Mouse (Mus musculus) limb, embryonic 11.5 days (tissue): ENCODE data around the gene Ccnt2. TPM values are rescaled to one million over a fixed set of nuclear protein-coding genes. Genes with fewer than 3 reads are reported as not detected.

Experiments used
- ATAC-seq: fragments of 200-750 bp; cut with Nextera tagmentation; 2 replicates; pipeline ENCODE4 v1.8.0; 2017; ENCODE audit warnings: low read depth; ENCODE audit not compliant: insufficient number of reproducible peaks, low FRiP score, low TSS enrichment
- DNase-seq: peaks from one replicate; pipeline ENCODE4 v3.0.0-alpha.2; 2015; ENCODE audit warnings: low spot score
- H3K27ac ChIP-seq: fragments of 300-500 bp; sonication (generic); replicated peaks from 2 replicates; pipeline ENCODE4 v1.5.1; 2014; ENCODE audit warnings: low read depth, mild to moderate bottlenecking, low read length
- H3K27me3 ChIP-seq: fragments of 300-500 bp; sonication (generic); 2 replicates; pipeline ENCODE4 v1.6.1; 2014; ENCODE audit warnings: mild to moderate bottlenecking, low read length, mixed read lengths; ENCODE audit not compliant: control insufficient read depth, insufficient read depth
- H3K36me3 ChIP-seq: fragments of 300-500 bp; sonication (generic); 2 replicates; pipeline ENCODE4 v1.6.1; 2014; ENCODE audit warnings: mild to moderate bottlenecking, low read length, moderate library complexity, mixed read lengths; ENCODE audit not compliant: control insufficient read depth, insufficient read depth
- H3K4me1 ChIP-seq: fragments of 300-500 bp; sonication (generic); 2 replicates; pipeline ENCODE4 v1.6.1; 2014; ENCODE audit warnings: low read length, mixed read lengths; ENCODE audit not compliant: control insufficient read depth, insufficient read depth
- H3K4me2 ChIP-seq: fragments of 300-500 bp; sonication (generic); 2 replicates; pipeline ENCODE4 v1.6.1; 2014; ENCODE audit warnings: low read depth, mild to moderate bottlenecking, moderate library complexity; ENCODE audit not compliant: severe bottlenecking
- H3K4me3 ChIP-seq: fragments of 300-500 bp; sonication (generic); 2 replicates; pipeline ENCODE4 v1.5.1; 2014; ENCODE audit warnings: low read depth, low read length
- H3K9ac ChIP-seq: fragments of 300-500 bp; sonication (generic); 2 replicates; pipeline ENCODE4 v1.6.1; 2014; ENCODE audit warnings: mild to moderate bottlenecking, low read length
- H3K9me3 ChIP-seq: fragments of 300-500 bp; sonication (generic); 2 replicates; pipeline ENCODE4 v1.6.1; 2016; ENCODE audit warnings: low read length; ENCODE audit not compliant: control insufficient read depth
- WGBS: fragments of 180-500 bp; shearing (Covaris S2); extraction: QIAGEN DNeasy Blood & Tissue Kit; methylation state at CpG from one replicate; pipeline ENCODE4 v1.1.7; 2014; 5-methylcytosine and 5-hydroxymethylcytosine counted together
- polyA plus RNA-seq: library from polyadenylated mRNA; unstranded; fragments of >200 nt; fragmentation: Nextera tagmentation; extraction: Ambion mirVana; gene quantifications from 2 replicates; pipeline ENCODE4 v1.2.1, GENCODE M21; 2014

Ccnt2 gene
- polyA plus RNA-seq = 90.7 and 95.6 TPM in 2 replicates

DNA sequence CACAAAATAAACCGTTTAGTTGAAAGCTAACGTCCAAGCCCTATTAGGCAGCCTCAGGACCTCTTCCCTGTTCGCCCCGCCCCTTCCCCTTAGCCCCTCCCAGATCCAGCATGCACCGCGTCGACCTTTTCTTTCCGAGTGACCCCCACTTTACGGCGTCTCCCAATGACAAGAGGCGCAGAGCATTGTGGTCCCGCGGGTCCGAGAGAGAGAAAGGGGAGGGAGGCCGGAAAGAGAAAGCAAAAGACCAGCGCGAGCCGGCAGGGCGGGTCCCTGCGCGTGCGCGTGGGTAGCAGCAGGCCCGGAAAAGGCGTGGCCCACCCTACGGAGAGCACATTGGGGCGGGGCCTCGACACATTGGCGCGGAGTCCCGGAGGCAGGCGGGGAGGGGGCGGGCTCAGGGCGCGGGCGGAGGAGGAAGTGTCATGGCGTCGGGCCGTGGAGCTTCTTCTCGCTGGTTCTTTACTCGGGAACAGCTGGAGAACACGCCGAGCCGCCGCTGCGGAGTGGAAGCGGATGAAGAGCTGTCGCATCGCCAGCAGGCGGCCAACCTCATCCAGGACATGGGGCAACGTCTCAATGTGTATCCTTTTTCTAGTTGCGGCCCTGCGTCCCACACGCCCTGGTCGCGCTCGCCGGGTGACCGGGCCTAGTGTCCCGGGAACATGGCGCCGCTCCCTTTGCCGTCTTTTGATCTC, at the start of gene Ccnt2:
Ccnt2 (plus strand) TSS at position 362 of the 698 bp plus-strand sequence.
- Histone ChIP-seq H3K4me3 (peak within 1 kb of the TSS; percentile 79), H3K4me2 (peak within 1 kb of the TSS; percentile 73), H3K27ac (peak within 1 kb of the TSS; percentile 83), H3K9ac (peak within 1 kb of the TSS; percentile 95), H3K4me1 (no peaks in the 10 kb centered on the region), H3K27me3 (no peaks in the 10 kb centered on the region), H3K9me3 (no peaks in the 10 kb centered on the region), H3K36me3 (0 out of 2 replicates have a peak, but pooled peaks cover 3% of the 10 kb centered on the region)
- DNase-seq (peak; percentile 99), ATAC-seq (peak; percentile 99)
- under 1% methylated on average over 63 of the region's 63 CpGs for WGBS

DNA sequence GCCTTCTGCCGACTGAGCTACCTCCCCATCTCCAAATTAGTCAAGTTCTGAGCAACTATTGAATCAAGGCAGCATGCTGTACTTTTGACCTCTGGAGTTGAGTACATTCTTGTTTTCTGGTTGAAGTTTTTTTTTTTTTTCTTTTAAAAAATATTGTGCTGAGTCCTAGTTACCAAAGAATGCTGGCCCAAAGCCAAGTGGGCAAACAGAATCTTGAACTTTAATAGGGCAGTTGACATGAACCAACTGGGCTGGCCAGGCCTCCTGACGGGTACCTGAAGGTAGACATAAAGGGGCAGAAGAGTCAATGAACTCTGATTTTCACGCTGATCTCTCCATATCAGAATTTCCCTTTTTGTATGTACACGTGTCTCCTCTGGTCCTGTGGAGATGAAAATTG, 44.9 kb upstream of the Ccnt2 start, which contains the start of gene Acmsd:
Acmsd (plus strand) TSS at position 318 of the 400 bp plus-strand sequence.
- Histone ChIP-seq H3K4me1 (0 out of 2 replicates have a peak, but pooled peaks cover 2% of the 10 kb centered on the region), H3K27me3 (no peaks in the 10 kb centered on the region), H3K4me2 (no peak within 1 kb of the TSS), H3K36me3 (no peaks in the 10 kb centered on the region), H3K9me3 (no peaks in the 10 kb centered on the region), H3K9ac (no peak within 1 kb of the TSS), H3K27ac (no peak within 1 kb of the TSS), H3K4me3 (no peak within 1 kb of the TSS)
- DNase-seq (no peak), ATAC-seq (no peak)
- 94% methylated on average over 4 of the region's 4 CpGs for WGBS

DNA sequence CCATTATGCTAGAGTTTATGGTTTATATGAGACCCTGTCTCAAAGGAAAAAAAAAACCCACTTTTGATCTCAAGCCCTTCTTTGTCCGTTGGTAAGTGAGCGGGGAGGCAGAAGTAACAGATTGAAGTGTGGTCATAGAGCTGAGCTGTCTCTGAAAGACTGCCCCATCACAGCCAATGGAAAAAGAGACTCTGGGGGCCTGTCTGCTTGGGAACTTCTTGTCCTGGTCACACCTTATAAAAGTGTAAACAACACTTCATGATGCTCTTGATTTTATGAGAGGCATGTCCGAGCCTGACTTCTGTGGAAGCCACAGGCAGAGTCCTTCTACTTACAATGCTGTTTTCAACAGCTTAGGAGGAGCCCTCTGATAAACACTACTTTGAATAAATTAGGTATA, 42.9 kb upstream of the Ccnt2 start:
- Histone ChIP-seq H3K9me3 (no peaks in the 10 kb centered on the region), H3K36me3 (no peaks in the 10 kb centered on the region), H3K27ac (no peak overlapping the region), H3K4me3 (no peak overlapping the region), H3K27me3 (no peaks in the 10 kb centered on the region), H3K4me1 (0 out of 2 replicates have a peak, but pooled peaks cover 2% of the 10 kb centered on the region), H3K4me2 (no peak overlapping the region), H3K9ac (no peak overlapping the region)
- ATAC-seq = no peak
- WGBS = 52% methylated on average over 3 of the region's 3 CpGs
- no peak for DNase-seq

DNA sequence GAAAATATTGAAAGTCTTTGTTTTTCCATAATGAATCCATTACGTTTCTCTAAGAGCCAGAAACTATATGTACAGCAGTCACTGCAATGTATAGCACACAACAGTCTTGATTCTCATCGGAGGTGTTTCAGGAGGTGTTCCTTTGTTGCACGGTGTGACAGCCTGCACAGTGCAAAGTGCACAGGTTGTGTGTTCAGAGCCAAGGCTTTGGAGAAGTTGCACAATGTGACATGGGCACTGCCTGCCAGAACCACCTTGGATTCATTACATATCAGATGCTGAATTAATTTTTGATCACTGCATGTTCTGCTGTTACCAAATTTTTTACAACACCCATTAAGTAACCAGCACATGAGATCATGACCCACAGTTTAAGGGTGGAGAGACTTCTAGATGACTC, 41.5 kb upstream of the Ccnt2 start:
- no peak overlapping the region for H3K27ac ChIP-seq
- H3K9me3 ChIP-seq = no peaks in the 10 kb centered on the region
- no peaks in the 10 kb centered on the region for H3K36me3 ChIP-seq
- H3K4me1 ChIP-seq = 0 out of 2 replicates have a peak, but pooled peaks cover 2% of the 10 kb centered on the region
- WGBS = 86% methylated on average over 3 of the region's 3 CpGs
- H3K4me3 ChIP-seq = no peak overlapping the region
- no peak overlapping the region for H3K4me2 ChIP-seq
- no peak overlapping the region for H3K9ac ChIP-seq
- ATAC-seq (no peak), DNase-seq (no peak)
- H3K27me3 ChIP-seq = no peaks in the 10 kb centered on the region

DNA sequence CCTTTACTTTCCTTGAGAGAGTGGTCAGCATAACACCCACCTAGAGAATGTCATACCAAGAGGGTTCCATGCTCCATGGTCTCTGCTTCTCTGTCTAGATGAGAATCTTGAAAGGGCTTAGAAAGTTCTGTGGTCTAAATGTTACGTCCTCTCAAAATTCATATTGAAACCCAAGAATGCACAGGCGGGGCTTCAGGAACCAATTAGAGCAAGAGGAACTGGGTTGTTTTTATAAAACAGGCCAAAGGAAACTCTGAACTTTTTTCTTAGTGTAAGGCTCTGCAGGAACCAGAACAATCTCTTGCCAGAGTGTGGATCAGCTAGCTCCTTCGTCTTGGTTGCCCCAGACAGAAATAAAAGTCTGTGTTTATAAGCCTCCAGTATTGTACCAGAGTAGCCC, 41.1 kb upstream of the Ccnt2 start:
- ATAC-seq = no peak
- H3K4me2 ChIP-seq = no peak overlapping the region
- 65% methylated on average over 3 of the region's 3 CpGs for WGBS
- H3K4me3 ChIP-seq = no peak overlapping the region
- no peaks in the 10 kb centered on the region for H3K27me3 ChIP-seq
- 0 out of 2 replicates have a peak, but pooled peaks cover 2% of the 10 kb centered on the region for H3K4me1 ChIP-seq
- H3K9ac ChIP-seq = no peak overlapping the region
- no peaks in the 10 kb centered on the region for H3K9me3 ChIP-seq
- no peak overlapping the region for H3K27ac ChIP-seq
- no peak for DNase-seq
- H3K36me3 ChIP-seq = no peaks in the 10 kb centered on the region

DNA sequence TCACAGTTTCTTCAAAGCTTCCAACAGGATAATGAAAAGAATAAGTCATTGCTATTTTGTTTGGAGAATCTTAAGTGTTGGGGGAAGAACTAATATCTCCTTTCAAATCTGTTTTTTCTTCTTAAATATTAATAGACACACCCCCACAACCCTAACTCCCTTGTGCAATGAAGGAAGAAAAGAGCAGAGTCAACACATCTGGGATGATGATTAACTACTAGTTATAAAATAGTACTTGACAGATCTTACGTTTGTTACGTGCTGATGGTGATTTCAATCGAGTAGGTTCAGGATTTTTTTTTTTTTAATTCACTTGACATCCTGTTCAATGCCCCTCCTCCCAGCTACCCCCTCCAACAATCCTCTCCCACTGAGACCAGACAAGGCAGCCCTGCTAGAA, 38.6 kb upstream of the Ccnt2 start:
- WGBS = 69% methylated on average over 3 of the region's 3 CpGs
- Histone ChIP-seq H3K4me1 (0 out of 2 replicates have a peak, but pooled peaks cover 2% of the 10 kb centered on the region), H3K4me3 (no peak overlapping the region), H3K4me2 (no peak overlapping the region), H3K36me3 (no peaks in the 10 kb centered on the region), H3K27ac (no peak overlapping the region), H3K9me3 (no peaks in the 10 kb centered on the region), H3K27me3 (no peaks in the 10 kb centered on the region), H3K9ac (no peak overlapping the region)
- no peak for ATAC-seq
- DNase-seq = no peak

GRCm38 (mm10) chr1:127750401-127751102, 23.4 kb upstream of the Ccnt2 start:
- no peak overlapping the region for H3K4me2 ChIP-seq
- no peaks in the 10 kb centered on the region for H3K27me3 ChIP-seq
- ATAC-seq = no peak
- DNase-seq = no peak
- H3K27ac ChIP-seq = no peak overlapping the region
- 84% methylated on average over 11 of the region's 11 CpGs for WGBS
- H3K36me3 ChIP-seq = no peaks in the 10 kb centered on the region
- H3K9me3 ChIP-seq = no peaks in the 10 kb centered on the region
- H3K4me3 ChIP-seq = no peak overlapping the region
- H3K4me1 ChIP-seq = no peaks in the 10 kb centered on the region
- no peak overlapping the region for H3K9ac ChIP-seq

GRCm38 (mm10) chr1:127755806-127756205, 18.2 kb upstream of the Ccnt2 start:
- H3K36me3 ChIP-seq = no peaks in the 10 kb centered on the region
- no peak overlapping the region for H3K4me3 ChIP-seq
- no peak overlapping the region for H3K9ac ChIP-seq
- H3K27me3 ChIP-seq = no peaks in the 10 kb centered on the region
- no peaks in the 10 kb centered on the region for H3K9me3 ChIP-seq
- 77% methylated on average over 4 of the region's 4 CpGs for WGBS
- H3K27ac ChIP-seq = no peak overlapping the region
- no peak for ATAC-seq
- H3K4me1 ChIP-seq = no peaks in the 10 kb centered on the region
- H3K4me2 ChIP-seq = no peak overlapping the region
- no peak for DNase-seq
